Mouse (Mus musculus): ENCODE measurements around the gene Trafd1. TPM values are rescaled to one million over a fixed set of nuclear protein-coding genes. Genes with fewer than 3 reads are reported as not detected.
A peak's percentile ranks its signal among the peaks of the same experiment; 100 is the strongest.

Trafd1 gene
- 81.0 and 87.6 TPM in 2 replicates for polyA plus RNA-seq (2016; fragmentation: Nextera tagmentation; extraction: Ambion mirVana)

DNA sequence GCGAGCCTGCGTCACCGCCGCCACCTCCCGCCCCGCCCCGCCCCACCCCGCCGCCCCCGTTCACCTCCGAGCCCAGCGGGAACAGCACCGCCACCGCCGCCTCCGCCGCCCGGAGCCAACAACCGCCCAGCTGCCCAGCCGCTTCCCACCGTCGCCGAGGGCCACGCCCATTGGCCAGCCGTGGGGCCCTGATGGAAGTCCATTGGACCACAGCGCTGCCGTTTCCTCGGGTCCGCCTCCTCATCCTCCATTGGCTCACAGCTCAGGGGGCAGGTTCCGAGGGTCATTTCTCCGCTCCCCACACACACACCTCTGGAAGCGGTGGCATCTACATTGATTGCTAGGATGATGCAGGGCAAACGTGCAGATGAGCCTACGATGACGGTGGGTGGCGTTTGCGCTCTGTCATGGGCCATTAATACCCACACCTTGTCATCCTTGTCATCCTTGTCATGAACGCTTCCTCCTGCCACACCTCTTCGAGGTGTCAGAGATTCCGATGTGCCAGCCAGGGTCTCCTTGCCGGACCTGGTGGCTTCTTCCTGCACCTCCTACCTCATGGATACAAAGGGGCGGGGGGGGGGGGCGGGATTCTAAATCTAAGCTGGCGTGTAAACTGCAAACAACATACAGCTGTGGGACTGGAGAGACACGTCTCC lies at the start of gene Trafd1:
Gene Trafd1 (minus strand): TSS at position 172 of the 659 bp plus-strand sequence.
- ATAC-seq (ENCODE audit: insufficient number of reproducible peaks, insufficient read depth, low FRiP score, low TSS enrichment) = peak; percentile 96
- under 1% methylated on average over 42 of the region's 45 CpGs for WGBS

GRCm38 (mm10) chr5:121428954-121429353 lies 43.5 kb upstream of the Trafd1 start:
- no peak overlapping the region for H3K9ac ChIP-seq
- H3K36me3 ChIP-seq = peaks cover 96% of the 10 kb centered on the region
- H3K4me3 ChIP-seq = no peak overlapping the region
- WGBS = 87% methylated on average over 3 of the region's 3 CpGs
- no peaks in the 10 kb centered on the region for H3K4me1 ChIP-seq
- no peak overlapping the region for H3K4me2 ChIP-seq (replicated peaks)
- H3K27me3 ChIP-seq = no peaks in the 10 kb centered on the region
- ATAC-seq (ENCODE audit: insufficient number of reproducible peaks, insufficient read depth, low FRiP score, low TSS enrichment) = no peak
- H3K27ac ChIP-seq = no peak overlapping the region
- H3K9me3 ChIP-seq = no peaks in the 10 kb centered on the region

More for the DNA sequence above, at the start of gene Trafd1:
- Histone ChIP-seq H3K27ac (peak within 1 kb of the TSS; percentile 67), H3K9ac (peak within 1 kb of the TSS; percentile 89), H3K4me2 (replicated peaks) (peak within 1 kb of the TSS; percentile 73), H3K9me3 (peaks cover 5% of the 10 kb centered on the region), H3K4me3 (peak within 1 kb of the TSS; percentile 81), H3K27me3 (no peaks in the 10 kb centered on the region), H3K36me3 (peaks cover 13% of the 10 kb centered on the region), H3K4me1 (peaks cover 7% of the 10 kb centered on the region; the same call in 1 of the 2 replicates)

DNA sequence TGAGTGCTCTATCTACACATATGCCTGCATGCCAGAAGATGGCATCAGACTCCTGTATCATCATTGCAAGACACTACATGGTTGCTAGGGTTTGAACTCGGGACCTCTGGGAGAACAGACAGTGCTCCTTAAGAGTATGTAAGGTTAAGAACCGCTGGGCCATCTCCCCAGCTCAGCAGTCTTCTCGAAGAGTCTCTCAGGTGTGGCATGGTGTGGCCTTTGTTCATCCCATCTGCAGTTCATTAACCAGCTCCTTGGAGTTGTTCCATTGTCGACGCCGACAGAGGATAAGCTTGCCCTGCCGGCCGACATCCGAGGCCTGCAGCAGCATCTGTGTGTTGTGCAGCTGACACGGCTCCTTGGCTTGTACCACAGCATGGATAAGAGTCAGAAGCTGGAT lies 37.9 kb upstream of the Trafd1 start:
- Histone ChIP-seq H3K9me3 (no peaks in the 10 kb centered on the region), H3K4me1 (no peaks in the 10 kb centered on the region), H3K36me3 (peaks cover 96% of the 10 kb centered on the region), H3K27ac (no peak overlapping the region), H3K9ac (no peak overlapping the region), H3K4me2 (replicated peaks) (no peak overlapping the region), H3K4me3 (no peak overlapping the region), H3K27me3 (no peaks in the 10 kb centered on the region)
- whole genome bisulfite sequencing = 73% methylated on average over 10 of the region's 10 CpGs
- ATAC-seq (ENCODE audit: insufficient number of reproducible peaks, insufficient read depth, low FRiP score, low TSS enrichment) = no peak

DNA sequence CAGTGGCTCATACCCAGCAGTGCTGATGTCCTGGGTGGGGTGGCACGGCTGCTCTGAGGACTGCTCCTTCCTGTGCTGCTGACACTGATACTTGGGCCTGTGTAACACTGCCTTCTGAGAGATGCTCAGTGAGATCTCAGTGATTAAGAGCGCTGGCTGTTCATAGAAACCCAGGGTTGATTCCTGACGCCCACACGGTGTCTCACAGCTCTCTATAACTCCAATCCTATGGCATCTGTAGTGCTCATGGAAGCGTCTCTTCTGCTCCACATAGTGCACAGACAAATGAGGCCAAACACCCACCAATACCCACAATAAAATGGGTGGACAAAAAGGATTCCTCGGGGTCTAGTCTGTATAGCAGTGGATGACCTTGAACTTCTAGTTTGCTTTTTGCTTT lies 37.4 kb upstream of the Trafd1 start:
- no peaks in the 10 kb centered on the region for H3K9me3 ChIP-seq
- H3K4me3 ChIP-seq = no peak overlapping the region
- no peak overlapping the region for H3K4me2 ChIP-seq (replicated peaks)
- H3K36me3 ChIP-seq = peaks cover 96% of the 10 kb centered on the region
- H3K27ac ChIP-seq = no peak overlapping the region
- WGBS = 94% methylated on average over 6 of the region's 6 CpGs
- no peaks in the 10 kb centered on the region for H3K27me3 ChIP-seq
- H3K4me1 ChIP-seq = no peaks in the 10 kb centered on the region
- ATAC-seq (ENCODE audit: insufficient number of reproducible peaks, insufficient read depth, low FRiP score, low TSS enrichment) = no peak
- H3K9ac ChIP-seq = no peak overlapping the region

DNA sequence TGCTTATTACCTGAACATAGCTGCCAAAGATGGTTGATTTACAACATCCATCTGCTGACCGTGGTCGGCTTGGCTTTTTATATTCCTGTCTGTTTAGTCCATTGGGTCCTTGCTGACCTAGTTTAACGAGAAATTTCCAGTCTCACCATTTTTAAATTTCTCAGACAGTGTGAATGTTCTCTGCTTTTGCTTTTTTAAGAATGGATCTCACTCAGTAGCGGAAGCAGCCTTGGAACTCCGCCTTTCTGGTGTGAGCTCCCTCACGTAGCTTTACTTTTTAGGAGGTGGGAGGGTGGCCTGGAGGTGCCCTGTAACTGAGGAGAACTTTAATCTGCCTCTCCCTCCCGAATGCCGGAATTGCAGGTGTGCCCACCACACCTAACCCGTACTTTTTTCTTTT lies 35.3 kb upstream of the Trafd1 start:
- Histone ChIP-seq H3K4me1 (no peaks in the 10 kb centered on the region), H3K36me3 (peaks cover 95% of the 10 kb centered on the region), H3K27me3 (no peaks in the 10 kb centered on the region), H3K4me2 (replicated peaks) (no peak overlapping the region), H3K9ac (no peak overlapping the region), H3K9me3 (no peaks in the 10 kb centered on the region), H3K27ac (no peak overlapping the region), H3K4me3 (no peak overlapping the region)
- no peak for ATAC-seq (ENCODE audit: insufficient number of reproducible peaks, insufficient read depth, low FRiP score, low TSS enrichment)
- WGBS = 94% methylated on average over 9 of the region's 9 CpGs

DNA sequence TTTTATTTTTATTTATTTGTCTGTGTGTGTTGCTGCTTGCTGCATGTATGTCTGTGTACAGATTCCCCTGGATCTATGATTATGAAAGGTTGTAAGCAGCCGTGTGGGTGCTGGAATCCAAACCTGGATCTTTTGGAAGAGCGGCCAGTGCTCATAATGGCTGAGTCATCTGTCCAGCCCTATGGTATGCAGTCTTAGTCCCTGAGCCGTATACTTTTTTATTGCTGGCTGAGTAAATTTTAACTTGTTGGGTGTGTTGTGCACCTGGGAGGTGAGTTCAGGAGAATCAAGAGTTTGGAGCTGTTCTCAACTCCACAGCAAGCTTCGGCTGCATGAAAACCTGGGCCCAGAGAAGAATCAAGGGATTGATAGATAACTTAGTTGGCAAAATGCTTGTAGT lies 25.5 kb upstream of the Trafd1 start:
- H3K9ac ChIP-seq = no peak overlapping the region
- ATAC-seq (ENCODE audit: insufficient number of reproducible peaks, insufficient read depth, low FRiP score, low TSS enrichment) = no peak
- H3K27me3 ChIP-seq = no peaks in the 10 kb centered on the region
- H3K27ac ChIP-seq = no peak overlapping the region
- no peak overlapping the region for H3K4me2 ChIP-seq (replicated peaks)
- no peak overlapping the region for H3K4me3 ChIP-seq
- H3K36me3 ChIP-seq = peaks cover 72% of the 10 kb centered on the region
- no peaks in the 10 kb centered on the region for H3K4me1 ChIP-seq
- 90% methylated on average over 4 of the region's 4 CpGs for WGBS
- H3K9me3 ChIP-seq = no peaks in the 10 kb centered on the region

DNA sequence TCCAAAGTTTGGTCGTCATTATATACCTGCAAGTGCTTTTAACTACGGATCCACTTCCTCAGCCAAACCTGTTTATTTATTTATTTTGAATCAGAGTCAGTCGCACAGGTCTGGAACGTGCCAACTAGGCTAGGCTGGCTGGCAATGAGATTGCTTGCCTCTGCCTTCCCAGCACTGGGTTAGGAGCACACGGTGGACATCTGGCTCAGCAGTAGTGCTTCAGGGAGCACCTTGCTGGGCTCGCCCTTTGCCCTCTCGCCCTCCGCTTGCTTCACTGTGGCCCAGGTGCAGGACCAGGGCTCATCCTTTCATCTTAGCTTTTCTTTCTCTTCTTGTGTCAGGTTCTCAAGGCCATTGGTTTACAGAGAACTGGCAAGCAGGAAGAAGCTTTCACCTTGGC lies 22.4 kb upstream of the Trafd1 start:
- Histone ChIP-seq H3K27me3 (no peaks in the 10 kb centered on the region), H3K36me3 (peaks cover 50% of the 10 kb centered on the region), H3K4me3 (no peak overlapping the region), H3K9me3 (no peaks in the 10 kb centered on the region), H3K4me2 (replicated peaks) (no peak overlapping the region), H3K4me1 (no peaks in the 10 kb centered on the region), H3K9ac (no peak overlapping the region), H3K27ac (no peak overlapping the region)
- no peak for ATAC-seq (ENCODE audit: insufficient number of reproducible peaks, insufficient read depth, low FRiP score, low TSS enrichment)
- WGBS = 88% methylated on average over 8 of the region's 8 CpGs

DNA sequence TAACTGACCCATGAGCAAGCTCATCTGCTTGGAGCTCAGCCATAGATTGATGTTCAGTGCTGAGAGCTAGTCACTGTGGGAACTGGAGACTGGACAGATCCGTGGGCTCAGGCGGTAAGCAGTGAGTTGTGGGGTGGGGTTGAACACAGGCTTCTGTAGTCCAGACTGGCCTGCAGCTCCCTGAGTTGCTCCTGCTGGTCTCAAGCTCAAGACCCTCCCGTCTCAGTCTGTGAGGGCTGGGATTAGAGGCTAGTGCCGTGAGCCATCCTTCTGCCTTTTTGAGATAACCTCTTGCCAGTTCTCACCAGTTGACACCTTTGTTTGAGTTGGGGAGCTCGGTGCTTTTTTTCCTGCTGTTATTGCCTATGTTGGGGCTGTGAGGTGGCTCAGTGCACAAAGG lies 15.4 kb upstream of the Trafd1 start:
- H3K36me3 ChIP-seq = peaks cover 17% of the 10 kb centered on the region; the same call in 1 of the 2 replicates
- ATAC-seq (ENCODE audit: insufficient number of reproducible peaks, insufficient read depth, low FRiP score, low TSS enrichment) = no peak
- H3K4me1 ChIP-seq = peaks cover 11% of the 10 kb centered on the region
- no peaks in the 10 kb centered on the region for H3K27me3 ChIP-seq
- no peak overlapping the region for H3K4me2 ChIP-seq (replicated peaks)
- WGBS = 82% methylated on average over 5 of the region's 5 CpGs
- H3K9me3 ChIP-seq = no peaks in the 10 kb centered on the region
- H3K9ac ChIP-seq = no peak overlapping the region
- no peak overlapping the region for H3K4me3 ChIP-seq
- H3K27ac ChIP-seq = no peak overlapping the region

DNA sequence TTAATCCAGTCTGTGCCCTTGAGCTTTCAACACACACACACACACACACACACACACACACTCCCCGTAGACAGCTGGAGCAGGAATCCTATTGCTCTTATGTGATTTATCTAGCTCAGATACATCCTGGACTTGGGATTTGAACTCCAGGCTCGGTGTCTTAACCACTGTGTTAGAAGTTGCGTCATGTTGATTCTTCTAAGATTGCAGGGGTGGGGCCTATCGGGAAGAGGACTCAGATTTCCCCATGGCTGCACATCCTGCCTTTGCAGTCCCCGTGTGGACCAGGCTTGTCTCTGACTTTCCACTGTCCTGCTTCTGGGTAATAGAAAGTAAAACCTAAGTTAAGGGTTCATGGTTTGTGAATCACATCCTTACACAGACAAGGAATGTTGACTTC lies 14.6 kb upstream of the Trafd1 start:
- Histone ChIP-seq H3K27me3 (no peaks in the 10 kb centered on the region), H3K4me2 (replicated peaks) (no peak overlapping the region), H3K9me3 (no peaks in the 10 kb centered on the region), H3K4me3 (no peak overlapping the region), H3K36me3 (peaks cover 13% of the 10 kb centered on the region; the same call in 1 of the 2 replicates), H3K4me1 (peaks cover 11% of the 10 kb centered on the region), H3K27ac (no peak overlapping the region), H3K9ac (no peak overlapping the region)
- ATAC-seq (ENCODE audit: insufficient number of reproducible peaks, insufficient read depth, low FRiP score, low TSS enrichment) = no peak
- 61% methylated on average over 5 of the region's 5 CpGs for WGBS

- H3K4me3 ChIP-seq = peak overlapping the region; percentile 67; the same call in 1 of the 2 replicates
- 83% methylated on average over 5 of the region's 5 CpGs for WGBS
- H3K27me3 ChIP-seq = no peaks in the 10 kb centered on the region
- H3K9me3 ChIP-seq = no peaks in the 10 kb centered on the region
- H3K4me2 ChIP-seq (replicated peaks) = peak overlapping the region; percentile 95
- no peak overlapping the region for H3K27ac ChIP-seq
- no peak overlapping the region for H3K9ac ChIP-seq
- H3K36me3 ChIP-seq = peaks cover 13% of the 10 kb centered on the region; the same call in 1 of the 2 replicates
- no peak for ATAC-seq (ENCODE audit: insufficient number of reproducible peaks, insufficient read depth, low FRiP score, low TSS enrichment)
- peaks cover 11% of the 10 kb centered on the region for H3K4me1 ChIP-seq
Observed at GRCm38 (mm10) chr5:121399540-121399939, 14.1 kb upstream of the Trafd1 start.

- Histone ChIP-seq H3K4me3 (peak overlapping the region; percentile 67), H3K27ac (no peak overlapping the region), H3K4me1 (peaks cover 11% of the 10 kb centered on the region), H3K36me3 (peaks cover 13% of the 10 kb centered on the region; the same call in 1 of the 2 replicates), H3K9ac (peak overlapping the region; percentile 71), H3K9me3 (no peaks in the 10 kb centered on the region), H3K4me2 (replicated peaks) (peak overlapping the region; percentile 95), H3K27me3 (no peaks in the 10 kb centered on the region)
- WGBS = 56% methylated on average over 9 of the region's 9 CpGs
- no peak for ATAC-seq (ENCODE audit: insufficient number of reproducible peaks, insufficient read depth, low FRiP score, low TSS enrichment)
Observed at GRCm38 (mm10) chr5:121398965-121399462, 13.6 kb upstream of the Trafd1 start.
